Mouse (Mus musculus) gastrocnemius, postnatal 4 days (tissue): ENCODE results near the gene Sox30. TPM values are rescaled to one million over a fixed set of nuclear protein-coding genes. Genes with fewer than 3 reads are reported as not detected.

Experiments used
- DNase-seq, 2 experiments: peaks; one replicate each; pipeline ENCODE4 v3.0.0; 2021 to 2022; ENCODE audit warnings: low spot score in 2 of 2, mixed read lengths in 2 of 2
- long read RNA-seq, 2 experiments: library from polyadenylated mRNA; stranded (forward); transcript quantifications; one replicate each; pipeline ENCODE4 v2.0.0; 2021
- total RNA-seq, 2 experiments: library from RNA; stranded (reverse); gene quantifications; 2 replicates each; pipeline ENCODE4 v1.2.3; 2021

Gene Sox30
- under 1 TPM; 0.29 to 0.32 TPM for total RNA-seq
- long read RNA-seq, experiment 1, partial matches to known transcripts: 1 of 3 reads
- long read RNA-seq, experiment 1, other reads (novel, unspliced or antisense): 2 of 3 reads
- long read RNA-seq, experiment 2: 0 reads

DNA sequence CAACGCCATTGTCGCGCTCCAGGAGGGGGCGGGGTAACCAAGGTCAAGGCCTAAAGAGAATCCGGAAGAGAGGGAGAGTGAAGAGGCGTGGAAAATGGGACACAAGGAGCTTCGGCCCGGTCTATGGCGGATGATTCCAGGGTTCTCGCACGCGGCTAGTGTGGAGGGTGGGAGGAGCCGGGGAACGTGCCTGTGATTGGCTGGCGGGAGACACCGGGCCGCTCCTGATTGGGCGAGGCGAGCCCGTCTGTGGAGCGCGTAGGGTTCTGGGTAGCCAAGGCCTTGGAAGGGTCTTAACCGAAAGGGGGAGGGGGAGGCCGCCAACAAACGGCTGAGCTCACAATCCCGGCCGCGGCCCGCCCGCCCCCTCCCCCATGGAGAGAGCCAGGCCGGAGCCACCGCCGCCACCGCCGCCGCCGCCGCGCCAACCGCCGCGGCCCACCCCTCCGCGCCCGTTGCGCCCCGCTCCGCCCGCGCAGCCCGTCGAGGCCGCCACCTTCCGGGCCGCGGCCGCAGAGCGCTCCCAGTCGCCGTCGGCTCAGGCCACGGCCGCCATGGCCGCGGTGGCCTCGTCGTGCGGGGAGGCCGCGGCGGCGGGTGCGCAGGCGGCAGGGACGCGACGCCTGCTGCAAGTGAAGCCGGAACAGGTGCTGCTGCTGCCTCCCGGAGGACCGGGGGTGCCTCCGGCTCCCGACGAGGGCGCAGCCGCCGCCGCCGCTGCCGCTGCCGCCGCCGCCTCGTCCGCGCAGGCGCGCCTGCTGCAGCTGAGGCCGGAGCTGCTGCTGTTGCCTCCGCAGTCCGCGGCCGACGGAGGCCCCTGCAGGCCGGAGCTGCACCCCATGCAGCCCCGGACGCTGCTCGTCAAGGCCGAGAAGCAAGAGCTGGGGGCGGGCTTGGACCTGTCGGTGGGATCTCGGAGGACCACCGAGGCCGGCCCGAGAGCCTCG lies at the start of gene Sox30:
Gene Sox30, plus strand, starts transcription at position 365 of the 947 bp plus-strand sequence.
- DNase-seq: peak; percentile 25 to 53

DNA sequence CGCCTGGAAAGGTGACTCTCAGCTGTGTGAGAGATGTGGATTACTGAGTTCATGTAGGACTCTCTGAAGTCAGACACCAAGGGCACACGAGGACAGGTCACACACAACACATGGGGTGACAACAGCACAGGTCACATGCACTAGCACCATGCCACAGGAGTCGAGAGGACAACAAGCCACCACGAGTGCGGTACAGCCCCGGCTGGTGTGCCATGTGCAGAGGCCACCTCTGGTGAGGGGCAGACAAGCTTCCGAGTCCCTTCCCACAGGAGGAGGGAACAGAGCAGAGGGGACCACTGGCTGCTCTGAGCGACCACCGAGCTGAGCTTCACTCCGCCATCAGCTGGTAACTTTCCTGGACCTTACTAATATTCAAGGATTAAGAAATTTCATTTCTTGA lies 47.3 kb upstream of the Sox30 start:
- DNase-seq: no peak

DNA sequence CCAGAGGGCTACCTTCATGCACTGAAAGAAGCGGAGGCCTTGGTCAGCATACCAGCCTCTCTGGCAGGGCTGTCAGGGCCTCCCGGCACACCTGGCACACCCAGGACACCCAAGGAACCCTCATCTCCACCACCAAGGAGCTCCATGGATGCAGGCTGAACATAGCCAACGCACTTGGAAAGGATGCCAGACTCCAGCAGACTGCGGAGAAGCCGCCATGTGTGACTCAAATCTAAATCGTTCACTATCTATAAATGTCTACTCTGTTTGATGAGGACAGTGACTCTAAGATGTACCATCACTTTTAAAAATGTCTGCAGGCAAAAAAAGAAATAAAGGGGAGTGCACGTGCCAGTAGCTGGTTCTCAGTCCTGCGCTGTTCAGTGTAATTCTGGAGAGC lies 42.6 kb upstream of the Sox30 start:
- DNase-seq: no peak

DNA sequence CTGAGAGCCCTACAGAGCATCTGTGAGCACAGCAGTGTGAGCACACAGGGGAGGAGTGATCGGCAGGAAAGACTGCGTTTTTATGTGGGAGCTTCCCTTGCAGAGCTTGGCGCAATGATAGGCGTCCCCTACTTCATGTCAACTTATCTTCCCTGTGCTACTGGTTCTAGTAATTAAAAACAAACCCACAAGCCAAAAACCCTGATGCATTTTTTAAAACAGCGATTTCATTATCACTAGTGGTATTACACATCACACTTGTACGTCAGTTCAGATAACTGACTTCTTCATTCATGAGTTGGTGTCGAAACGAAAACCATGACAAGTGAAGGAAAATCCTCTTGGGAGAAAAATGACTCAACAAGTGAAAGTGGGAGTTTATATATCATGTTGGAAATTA lies 41.2 kb upstream of the Sox30 start:
- no peak for DNase-seq

DNA sequence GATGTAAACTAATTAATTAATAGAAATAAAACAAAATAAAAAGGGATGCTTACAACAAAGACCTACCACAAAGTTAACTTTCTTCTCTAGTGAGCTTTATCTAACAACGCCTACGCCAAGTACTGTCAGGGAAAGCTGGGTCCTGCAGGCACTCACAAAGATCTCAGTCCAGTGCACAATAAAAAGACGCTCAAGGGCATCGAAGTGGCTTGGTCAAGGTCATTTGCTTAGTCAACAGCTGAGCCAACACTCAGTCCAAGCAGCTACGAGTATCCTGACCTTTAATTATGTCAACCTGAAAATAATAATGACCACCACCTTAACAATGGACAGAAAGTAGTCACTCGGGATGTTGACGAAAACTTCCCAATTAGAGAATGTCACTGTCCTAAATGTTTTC lies 37.8 kb upstream of the Sox30 start:
- no peak for DNase-seq

DNA sequence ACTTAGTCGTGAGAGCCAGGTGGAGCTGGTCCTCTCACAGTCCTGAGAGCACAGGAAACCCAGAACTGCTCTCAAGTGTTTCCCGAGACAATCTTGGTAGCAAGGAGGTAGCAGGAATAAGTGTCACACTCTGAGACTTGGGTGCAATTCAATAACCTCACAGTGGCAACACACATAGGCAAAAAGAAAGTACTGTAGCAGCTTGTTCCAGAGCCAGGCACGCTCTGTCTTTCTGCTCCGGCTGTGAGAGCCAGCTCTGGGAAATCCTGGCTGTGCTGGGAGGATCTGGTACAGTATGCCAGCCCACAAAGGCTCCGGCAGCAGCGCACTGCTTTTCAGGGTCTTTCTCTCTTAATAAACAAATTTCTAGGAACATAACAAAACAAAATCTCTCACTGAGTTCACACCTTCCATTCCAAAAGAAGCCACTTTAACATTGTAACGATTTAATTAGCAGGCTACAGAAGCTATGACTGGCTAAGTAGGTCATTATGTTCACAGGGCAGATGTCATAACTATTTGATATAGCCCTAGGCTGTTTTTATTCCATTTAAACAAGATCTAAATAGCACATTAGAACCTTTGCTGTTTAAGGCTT lies 36.9 kb upstream of the Sox30 start:
- DNase-seq: no peak

DNA sequence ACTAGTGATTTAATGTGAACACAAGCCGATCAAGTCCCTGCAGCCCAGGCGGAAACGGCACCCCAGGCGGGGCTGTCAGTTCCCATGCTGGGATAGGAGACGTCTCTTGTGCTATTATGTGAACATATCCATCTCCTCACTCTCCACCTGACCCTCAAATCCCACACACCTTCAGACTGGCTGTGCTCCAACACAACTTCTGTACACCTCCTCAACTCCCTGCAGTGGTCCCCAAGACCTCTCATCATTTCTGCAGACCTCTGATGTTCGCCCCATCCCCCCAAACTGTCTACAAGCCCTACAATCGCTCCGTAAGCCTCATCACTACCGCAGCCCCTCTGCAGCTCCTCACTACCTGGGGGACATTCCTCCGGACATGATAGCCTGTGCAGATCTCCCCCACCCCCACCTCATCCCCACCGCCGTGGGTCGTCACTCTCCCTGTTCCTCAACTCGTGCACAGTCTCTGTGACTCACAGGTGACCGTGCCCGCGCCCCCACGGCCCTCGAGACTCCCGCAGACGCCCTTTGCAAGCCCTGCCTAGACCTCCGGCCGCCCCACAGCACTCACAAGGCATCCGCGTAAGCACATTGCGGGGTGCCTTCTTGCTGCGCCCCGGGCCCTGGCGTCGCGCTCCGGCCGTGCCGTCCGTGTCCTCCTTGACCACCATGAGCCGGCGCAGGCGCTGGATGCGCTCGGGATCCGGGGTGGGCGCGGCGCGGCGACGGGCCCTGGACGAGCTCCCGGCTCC lies 36.0 kb upstream of the Sox30 start:
- no peak for DNase-seq

DNA sequence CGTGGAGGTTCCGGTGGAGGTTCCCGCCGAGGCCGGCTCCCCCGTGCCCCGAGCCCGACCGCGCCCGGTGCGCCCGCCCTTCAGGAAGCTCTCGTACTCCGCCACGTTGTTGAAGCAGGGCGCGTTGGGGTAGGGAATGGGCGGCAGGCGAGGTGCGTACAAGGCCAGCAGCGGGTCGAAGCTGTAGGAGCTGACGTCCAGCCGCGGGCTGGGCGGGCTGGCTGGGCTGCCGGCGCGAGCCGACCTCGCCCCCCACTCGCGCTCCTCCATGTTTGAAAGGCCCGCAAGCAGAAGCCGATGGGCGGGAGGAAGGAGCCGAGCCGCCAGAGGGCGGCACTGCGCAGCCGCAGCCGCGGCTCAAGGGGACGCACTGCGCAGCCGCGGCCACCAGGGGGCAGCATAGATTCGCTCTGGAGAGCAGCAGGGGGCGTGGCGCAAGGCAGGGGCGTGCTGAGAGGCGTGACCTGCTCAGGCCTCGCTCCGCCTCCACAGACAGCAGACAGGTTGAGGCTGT lies 35.4 kb upstream of the Sox30 start, which contains the start of gene Lsm11:
Gene Lsm11, minus strand, starts transcription at position 293 of the 514 bp plus-strand sequence.
- peak; percentile 96 to 98 for DNase-seq

DNA sequence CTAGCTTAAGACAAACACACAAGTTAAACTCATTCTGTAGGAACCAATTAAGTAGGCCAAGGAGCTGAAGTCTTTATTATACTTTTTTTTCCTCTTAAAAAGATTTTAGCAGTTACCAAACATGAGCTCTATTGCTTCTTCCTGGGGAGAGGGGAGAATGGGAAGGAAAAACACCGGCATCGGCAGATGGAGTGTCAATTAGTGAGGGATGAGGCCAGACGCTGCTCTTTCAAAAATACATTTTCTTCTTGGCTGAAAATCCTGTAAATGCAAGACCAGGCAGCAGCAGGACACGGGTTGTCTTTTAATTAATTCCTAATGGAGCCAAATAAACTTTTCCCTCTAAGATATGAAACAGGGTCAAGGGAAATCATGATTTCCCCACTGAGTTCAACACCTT lies 33.3 kb upstream of the Sox30 start:
- no peak for DNase-seq

DNA sequence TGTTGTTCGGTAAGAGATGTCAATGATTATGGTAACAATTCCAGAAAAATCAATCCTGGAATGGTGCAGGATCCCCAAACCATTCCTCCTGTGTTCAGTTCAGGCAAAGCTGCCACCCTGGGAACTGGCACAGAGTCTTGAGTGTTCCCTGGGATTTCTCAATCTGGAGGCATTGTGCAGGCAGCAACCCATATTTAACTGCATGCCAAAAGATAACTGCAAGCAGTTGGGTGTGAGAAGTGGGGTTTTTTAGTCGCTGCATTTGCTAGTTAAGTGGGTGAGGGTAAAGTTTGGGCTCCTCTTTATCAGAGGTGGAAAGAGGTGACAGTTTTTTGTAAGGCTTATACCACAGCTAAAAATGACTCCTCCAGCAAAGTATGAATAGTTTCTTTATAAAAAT lies 32.6 kb upstream of the Sox30 start:
- no peak for DNase-seq

DNA sequence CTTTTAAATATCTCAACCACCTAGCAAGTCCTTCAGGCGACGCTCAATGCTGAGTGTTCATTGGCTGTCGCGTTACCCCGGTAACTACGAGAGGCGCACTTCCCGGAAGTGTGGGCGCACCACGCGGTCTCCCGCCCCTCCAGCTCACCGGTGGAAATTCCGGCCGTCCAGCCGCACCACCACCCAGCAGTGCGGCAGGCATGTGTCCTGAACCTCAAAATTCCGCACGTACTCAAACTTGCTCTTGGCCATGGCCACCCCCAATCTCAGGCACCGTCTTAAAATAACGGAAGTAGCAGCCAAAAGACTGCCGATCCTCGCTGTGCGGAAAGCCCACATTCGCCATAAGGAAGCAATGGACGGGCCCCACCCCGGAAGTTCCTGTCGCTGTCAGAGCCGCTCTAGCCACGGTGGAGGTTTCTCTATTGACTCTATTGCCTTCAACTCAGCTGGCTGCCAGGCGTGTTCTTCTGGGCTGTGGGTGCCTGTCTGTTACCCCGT lies 24.9 kb upstream of the Sox30 start, which contains the start of gene Thg1l:
Gene Thg1l, minus strand, starts transcription at position 368 of the 501 bp plus-strand sequence.
- peak; percentile 70 to 88 for DNase-seq

DNA sequence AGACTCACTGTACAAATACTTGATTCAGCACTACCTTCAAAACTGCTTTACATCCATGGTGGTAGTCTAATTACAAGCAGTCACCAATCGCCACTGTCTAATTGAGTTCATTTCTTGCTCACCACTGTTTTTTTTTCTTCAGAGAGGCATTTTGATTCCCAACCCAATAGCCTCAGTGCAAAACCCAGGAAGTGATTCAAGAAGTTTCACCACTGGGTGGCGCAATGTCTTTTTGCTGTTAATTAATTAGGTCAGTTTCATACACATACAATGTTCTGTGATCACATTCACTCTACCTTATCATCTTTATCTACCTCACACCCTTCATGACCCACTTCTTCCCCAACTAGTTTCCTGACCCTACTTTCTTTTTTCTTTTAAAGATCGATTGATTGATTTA lies 20.5 kb upstream of the Sox30 start:
- no peak for DNase-seq

DNA sequence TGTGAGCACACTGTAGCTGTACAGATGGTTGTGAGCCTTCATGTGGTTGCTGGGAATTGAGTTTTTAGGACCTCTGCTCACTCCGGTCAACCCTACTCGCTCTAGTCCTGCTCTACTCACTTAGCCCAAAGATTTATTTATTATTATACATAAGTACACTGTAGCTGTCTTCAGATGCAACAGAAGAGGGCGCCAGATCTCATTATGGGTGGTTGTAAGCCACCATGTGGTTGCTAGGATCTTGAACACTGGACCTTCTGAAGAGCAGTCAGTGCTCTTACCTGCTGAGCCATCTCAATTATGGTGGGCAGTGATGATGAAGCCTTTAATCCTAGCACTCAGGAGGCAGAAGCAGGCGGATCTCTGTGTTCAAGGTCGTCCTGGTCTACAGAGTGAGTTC lies 20.1 kb upstream of the Sox30 start:
- DNase-seq: no peak

DNA sequence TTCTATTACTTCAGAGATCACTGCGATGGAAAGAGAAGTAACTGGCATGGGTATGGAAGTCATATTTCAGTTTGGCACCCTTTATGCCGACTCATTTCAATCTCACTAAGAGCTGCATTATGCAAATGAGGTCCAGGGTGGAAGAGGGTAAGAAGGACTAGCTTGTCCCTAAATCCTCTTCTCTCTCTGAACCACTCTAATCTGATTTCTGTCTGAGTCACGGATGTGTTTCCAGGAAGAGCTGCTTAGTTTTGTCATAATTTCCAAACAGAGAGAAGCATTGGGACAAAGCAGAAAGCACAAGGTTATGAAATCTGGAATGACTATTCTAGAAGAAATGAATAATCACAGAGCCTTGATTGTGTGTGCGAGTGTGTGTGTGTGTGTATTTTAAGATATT lies 13.2 kb upstream of the Sox30 start:
- no peak for DNase-seq

DNA sequence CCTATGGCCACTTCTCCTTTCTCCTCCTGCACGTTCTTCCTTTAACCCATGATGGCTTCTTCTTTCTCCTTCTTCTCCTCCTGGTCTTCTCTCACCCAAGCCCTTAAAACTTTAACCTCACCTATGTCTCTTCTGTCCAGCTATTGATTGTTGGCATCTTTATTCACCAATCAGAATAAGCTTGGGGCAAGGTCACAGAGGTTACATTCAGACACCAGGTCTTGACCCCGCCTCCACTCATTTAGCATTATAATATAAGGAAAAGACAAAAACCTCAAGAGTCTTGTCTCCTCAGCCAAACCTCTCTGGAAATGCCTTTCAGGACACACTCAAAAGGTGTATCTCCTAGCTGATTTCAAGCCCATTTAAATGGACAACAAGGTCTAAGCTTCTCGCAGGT lies 11.6 kb upstream of the Sox30 start:
- DNase-seq: no peak

DNA sequence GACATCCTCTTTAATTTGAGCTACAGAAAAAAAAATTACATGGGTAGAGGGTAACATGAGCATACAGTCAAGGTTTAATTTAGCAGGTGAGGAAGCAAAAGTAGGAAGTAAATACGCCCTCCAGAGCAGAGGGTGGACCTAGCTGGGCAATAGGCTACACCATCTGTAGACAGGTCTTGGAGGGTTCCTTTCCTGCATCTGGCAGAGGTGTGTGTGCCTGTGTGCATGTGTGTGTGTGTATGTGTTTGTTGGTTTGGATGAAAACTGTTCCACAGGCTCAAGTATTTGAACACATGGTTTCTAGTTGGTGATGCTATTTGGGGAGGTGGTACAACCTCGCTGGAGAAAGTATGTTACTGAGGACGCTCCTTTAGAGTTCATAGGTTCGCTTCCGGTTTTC lies 6.5 kb upstream of the Sox30 start:
- DNase-seq: no peak

DNA sequence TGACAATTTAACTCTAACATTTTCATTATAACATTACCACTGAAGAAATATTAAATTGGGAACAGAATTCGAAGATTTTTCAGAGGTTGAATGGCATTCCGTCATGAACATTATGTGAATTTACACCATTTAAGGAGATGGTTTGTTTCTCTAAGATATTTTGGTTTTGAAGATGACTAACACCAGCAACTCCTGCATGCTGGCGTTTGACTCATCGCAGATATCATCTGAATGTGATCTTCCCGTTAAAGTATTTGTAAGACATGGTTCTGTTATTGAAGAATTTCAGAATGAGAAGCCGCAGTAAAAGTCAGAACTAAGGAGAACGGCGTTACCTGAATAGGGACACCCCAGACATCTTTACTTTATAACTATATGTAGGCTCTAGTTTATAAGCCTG lies 5.6 kb upstream of the Sox30 start:
- no peak for DNase-seq

DNA sequence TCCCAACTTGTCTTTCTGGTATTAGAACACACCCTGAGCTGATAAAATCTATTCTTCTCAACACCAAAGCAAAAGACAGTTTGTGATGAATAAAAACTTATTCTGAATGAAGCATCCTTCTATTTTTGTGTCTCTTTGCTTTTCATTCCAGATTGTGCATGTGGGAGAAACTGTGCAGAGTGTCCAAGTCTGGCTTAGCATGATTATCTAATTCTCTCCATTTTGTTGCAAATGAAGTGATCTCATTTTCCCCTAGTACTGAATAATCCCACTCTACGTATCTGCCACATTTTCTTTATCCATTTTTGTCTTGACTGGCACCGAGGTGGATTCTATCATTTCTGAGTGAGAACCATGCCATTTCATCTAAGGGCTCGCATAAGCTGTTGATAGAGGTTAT lies 4.0 kb upstream of the Sox30 start:
- no peak for DNase-seq

DNA sequence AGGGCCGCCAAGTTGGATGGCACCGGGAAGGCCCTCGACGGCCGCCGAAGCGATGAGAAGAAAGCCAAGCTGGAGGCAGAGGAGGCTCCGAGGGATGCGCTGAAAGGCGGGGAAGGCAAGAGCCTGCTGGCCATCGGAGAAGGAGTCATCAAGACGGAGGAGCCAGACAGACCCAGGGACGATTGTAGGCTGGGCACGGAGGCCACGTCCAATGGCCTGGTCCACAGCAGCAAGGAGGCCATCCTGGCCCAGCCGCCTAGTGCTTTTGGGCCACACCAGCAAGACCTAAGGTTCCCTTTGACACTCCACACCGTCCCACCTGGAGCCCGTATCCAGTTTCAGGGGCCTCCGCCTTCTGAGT lies 763 bp downstream of the Sox30 start:
- peak in 1 of 2 experiments; percentile 23 for DNase-seq

DNA sequence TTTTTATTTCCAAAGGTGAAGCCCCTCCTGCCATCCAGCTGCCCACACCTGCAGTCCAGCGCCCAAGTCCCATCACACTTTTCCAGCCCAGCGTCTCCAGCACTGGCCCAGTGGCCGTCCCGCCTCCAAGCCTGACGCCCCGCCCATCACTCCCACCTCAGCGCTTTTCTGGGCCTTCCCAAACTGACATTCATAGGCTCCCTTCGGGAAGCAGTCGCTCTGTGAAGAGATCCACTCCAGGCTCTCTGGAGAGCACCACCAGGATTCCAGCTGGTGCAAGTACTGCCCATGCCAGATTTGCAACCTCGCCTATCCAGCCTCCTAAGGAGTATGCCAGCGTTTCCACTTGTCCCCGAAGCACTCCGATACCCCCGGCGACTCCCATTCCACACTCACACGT lies 11.5 kb downstream of the Sox30 start:
- DNase-seq: peak in 1 of 2 experiments; percentile 27

DNA sequence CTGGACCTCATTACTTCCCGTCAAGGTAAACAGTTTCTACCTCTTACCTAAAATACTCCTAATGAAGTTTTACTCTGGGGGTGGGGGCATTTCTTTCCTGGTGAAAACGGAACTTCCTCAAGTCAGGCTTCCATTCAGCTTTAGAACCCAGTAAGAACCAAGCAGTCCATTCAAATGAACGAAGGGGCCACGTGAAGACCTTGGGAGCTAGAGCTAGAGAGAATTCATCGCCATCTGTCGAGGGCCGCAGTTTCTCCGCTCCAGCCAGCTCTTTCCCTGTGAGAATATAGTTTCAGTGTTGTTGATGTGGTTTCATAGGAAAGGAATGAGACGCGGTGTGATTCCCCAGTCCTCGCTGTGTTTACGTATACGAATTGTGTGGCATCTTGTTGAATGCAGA lies 12.0 kb downstream of the Sox30 start:
- no peak for DNase-seq
